Mouse (Mus musculus) testis, adult 2 months (tissue): ENCODE data around the gene Bcat1.

Experiments used
- CTCF ChIP-seq: fragments of 200-500 bp; IDR thresholded peaks from 2 replicates; pipeline ENCODE4 v1.5.1; 2012; ENCODE audit warnings: low read depth, mild to moderate bottlenecking, inconsistent platforms, low read length, moderate library complexity; ENCODE audit not compliant: control insufficient read depth, insufficient read depth, insufficient replicate concordance
- POLR2A ChIP-seq: fragments of 200-500 bp; IDR thresholded peaks from 2 replicates; pipeline ENCODE4 v1.6.1; 2012; ENCODE audit warnings: low read depth, mild to moderate bottlenecking, inconsistent platforms, low read length, moderate library complexity; ENCODE audit not compliant: control insufficient read depth

- no peak for TF ChIP-seq CTCF
- TF ChIP-seq POLR2A, result no peak
Observed at GRCm38 (mm10) chr6:145002094-145002936, 73.7 kb downstream of the Bcat1 start.
